Mouse (Mus musculus): Measurements from ENCODE around the gene Sgk2. TPM values are rescaled to one million over a fixed set of nuclear protein-coding genes. Genes with fewer than 3 reads are reported as not detected.

Sgk2 gene
- total and polyA plus RNA-seq, 3 experiments = not detected

DNA sequence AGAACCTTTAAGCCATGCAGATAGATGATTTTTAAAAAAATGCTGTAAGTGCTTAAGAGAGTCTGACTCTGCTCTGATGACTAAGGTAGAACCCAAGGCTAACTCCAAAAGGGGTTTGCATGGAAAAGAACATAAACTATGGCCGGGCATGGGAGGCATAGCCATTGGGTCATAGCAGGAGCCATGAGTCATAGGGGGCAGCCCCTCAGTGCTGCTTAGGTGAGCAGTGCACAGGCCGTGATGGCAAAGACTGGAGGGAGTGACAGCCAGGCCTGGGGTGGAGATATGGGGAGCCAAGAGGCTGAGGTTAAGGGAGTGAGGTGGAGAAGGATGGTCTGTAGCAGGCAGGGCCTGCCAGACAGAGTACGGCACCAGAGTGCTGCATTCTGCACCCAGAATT, 18.0 kb upstream of the Sgk2 start:
- no peak for ATAC-seq (ENCODE audit: extremely low read depth, insufficient number of reproducible peaks, low FRiP score, poor library complexity, severe bottlenecking)

GRCm38 (mm10) chr2:162970896-162971295, 16.2 kb upstream of the Sgk2 start:
- H3K27me3 ChIP-seq (ENCODE audit: insufficient read depth, low read length) = peaks cover 9% of the 10 kb centered on the region; the same call in 1 of the 2 replicates

More for the DNA sequence above, 18.0 kb upstream of the Sgk2 start:
- TF ChIP-seq CTCF (IDR thresholded peaks at IDR 0.05; ENCODE audit: low read depth, low read length) (no peak), TAL1 (conservative IDR thresholded peaks at IDR 0.05; ENCODE audit: low read depth, low read length) (no peak), GATA2 (IDR thresholded peaks at IDR 0.05; ENCODE audit: borderline replicate concordance, low read depth, low read length) (no peak), GATA1 (IDR thresholded peaks at IDR 0.05; ENCODE audit: borderline replicate concordance, low read length) (no peak), POLR2AphosphoS5 (IDR thresholded peaks at IDR 0.05; ENCODE audit: insufficient replicate concordance, low read depth, low read length) (no peak)
- H3K9me3 ChIP-seq (replicated peaks) = no peaks in the 10 kb centered on the region
- H3K4me1 ChIP-seq (ENCODE audit: insufficient read depth, low read depth, low read length) = no peaks in the 10 kb centered on the region; the same call in 1 of the 2 replicates
- no peak overlapping the region for H3K4me3 ChIP-seq (ENCODE audit: low read depth, low read length)
- peaks cover 12% of the 10 kb centered on the region; the same call in 1 of the 2 replicates for H3K27me3 ChIP-seq (ENCODE audit: insufficient read depth, low read length)
- H3K36me3 ChIP-seq (replicated peaks) = no peaks in the 10 kb centered on the region
- DNase-seq (ENCODE audit: low spot score) = no peak

GRCm38 (mm10) chr2:162972752-162973151, 14.4 kb upstream of the Sgk2 start:
- Histone ChIP-seq H3K9me3 (replicated peaks) (no peaks in the 10 kb centered on the region), H3K4me1 (ENCODE audit: insufficient read depth, low read depth, low read length) (no peaks in the 10 kb centered on the region; the same call in 1 of the 2 replicates), H3K27me3 (ENCODE audit: insufficient read depth, low read length) (peaks cover 9% of the 10 kb centered on the region; the same call in 1 of the 2 replicates), H3K36me3 (replicated peaks) (no peaks in the 10 kb centered on the region), H3K4me3 (ENCODE audit: low read depth, low read length) (no peak overlapping the region)
- ATAC-seq (ENCODE audit: extremely low read depth, insufficient number of reproducible peaks, low FRiP score, poor library complexity, severe bottlenecking) = no peak
- no peak for DNase-seq (ENCODE audit: low spot score)
- TF ChIP-seq TAL1 (conservative IDR thresholded peaks at IDR 0.05; ENCODE audit: low read depth, low read length) = no peak
- TF ChIP-seq POLR2AphosphoS5 (IDR thresholded peaks at IDR 0.05; ENCODE audit: insufficient replicate concordance, low read depth, low read length) = no peak
- no peak for TF ChIP-seq CTCF (IDR thresholded peaks at IDR 0.05; ENCODE audit: low read depth, low read length)
- TF ChIP-seq GATA2 (IDR thresholded peaks at IDR 0.05; ENCODE audit: borderline replicate concordance, low read depth, low read length) = no peak
- TF ChIP-seq GATA1 (IDR thresholded peaks at IDR 0.05; ENCODE audit: borderline replicate concordance, low read length) = no peak

More at GRCm38 (mm10) chr2:162970896-162971295, 16.2 kb upstream of the Sgk2 start:
- H3K36me3 ChIP-seq (replicated peaks) = no peaks in the 10 kb centered on the region
- no peak for ATAC-seq (ENCODE audit: extremely low read depth, insufficient number of reproducible peaks, low FRiP score, poor library complexity, severe bottlenecking)
- no peak for DNase-seq (ENCODE audit: low spot score)
- H3K4me1 ChIP-seq (ENCODE audit: insufficient read depth, low read depth, low read length) = no peaks in the 10 kb centered on the region; the same call in 1 of the 2 replicates
- no peak for TF ChIP-seq POLR2AphosphoS5 (IDR thresholded peaks at IDR 0.05; ENCODE audit: insufficient replicate concordance, low read depth, low read length)
- no peak for TF ChIP-seq TAL1 (conservative IDR thresholded peaks at IDR 0.05; ENCODE audit: low read depth, low read length)
- H3K9me3 ChIP-seq (replicated peaks) = no peaks in the 10 kb centered on the region
- H3K4me3 ChIP-seq (ENCODE audit: low read depth, low read length) = no peak overlapping the region

- Histone ChIP-seq H3K4me3 (ENCODE audit: low read depth, low read length) (no peak overlapping the region), H3K27me3 (ENCODE audit: insufficient read depth, low read length) (peaks cover 9% of the 10 kb centered on the region; the same call in 1 of the 2 replicates), H3K9me3 (replicated peaks) (no peaks in the 10 kb centered on the region), H3K4me1 (ENCODE audit: insufficient read depth, low read depth, low read length) (no peaks in the 10 kb centered on the region; the same call in 1 of the 2 replicates), H3K36me3 (replicated peaks) (no peaks in the 10 kb centered on the region)
- DNase-seq (ENCODE audit: low spot score) (no peak), ATAC-seq (ENCODE audit: extremely low read depth, insufficient number of reproducible peaks, low FRiP score, poor library complexity, severe bottlenecking) (no peak)
- TF ChIP-seq GATA2 (IDR thresholded peaks at IDR 0.05; ENCODE audit: borderline replicate concordance, low read depth, low read length) (no peak), POLR2AphosphoS5 (IDR thresholded peaks at IDR 0.05; ENCODE audit: insufficient replicate concordance, low read depth, low read length) (no peak), CTCF (IDR thresholded peaks at IDR 0.05; ENCODE audit: low read depth, low read length) (no peak), TAL1 (conservative IDR thresholded peaks at IDR 0.05; ENCODE audit: low read depth, low read length) (no peak), GATA1 (IDR thresholded peaks at IDR 0.05; ENCODE audit: borderline replicate concordance, low read length) (no peak)
These were observed 13.9 kb upstream of the Sgk2 start for GRCm38 (mm10) chr2:162973206-162973605.

DNA sequence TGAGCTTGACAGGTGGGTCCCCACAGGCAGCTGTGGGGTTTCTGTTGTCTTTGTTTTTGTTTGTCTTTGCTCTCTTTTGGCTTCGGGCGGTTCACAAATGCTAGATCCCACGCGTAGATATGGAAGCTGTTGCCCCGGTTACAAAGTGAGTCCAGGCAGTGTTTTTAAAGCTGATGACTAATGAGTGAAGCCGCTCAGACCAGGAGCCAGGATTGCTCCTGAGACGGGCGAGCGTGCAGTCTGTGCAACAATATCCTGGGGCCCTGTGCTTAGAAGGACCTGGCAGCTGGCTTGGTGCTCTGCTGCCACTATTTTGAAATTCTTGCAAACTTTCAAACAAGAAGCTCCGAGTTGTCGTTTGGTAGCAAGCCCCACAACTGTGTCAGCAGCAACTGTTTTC, 13.5 kb upstream of the Sgk2 start:
- ATAC-seq (ENCODE audit: extremely low read depth, insufficient number of reproducible peaks, low FRiP score, poor library complexity, severe bottlenecking) = no peak
- Histone ChIP-seq H3K36me3 (replicated peaks) (no peaks in the 10 kb centered on the region), H3K27me3 (ENCODE audit: insufficient read depth, low read length) (peaks cover 9% of the 10 kb centered on the region; the same call in 1 of the 2 replicates), H3K4me1 (ENCODE audit: insufficient read depth, low read depth, low read length) (no peaks in the 10 kb centered on the region), H3K4me3 (ENCODE audit: low read depth, low read length) (no peak overlapping the region), H3K9me3 (replicated peaks) (no peaks in the 10 kb centered on the region)
- no peak for TF ChIP-seq GATA1 (IDR thresholded peaks at IDR 0.05; ENCODE audit: borderline replicate concordance, low read length)
- TF ChIP-seq POLR2AphosphoS5 (IDR thresholded peaks at IDR 0.05; ENCODE audit: insufficient replicate concordance, low read depth, low read length) = no peak
- no peak for TF ChIP-seq GATA2 (IDR thresholded peaks at IDR 0.05; ENCODE audit: borderline replicate concordance, low read depth, low read length)
- no peak for TF ChIP-seq CTCF (IDR thresholded peaks at IDR 0.05; ENCODE audit: low read depth, low read length)
- DNase-seq (ENCODE audit: low spot score) = no peak

DNA sequence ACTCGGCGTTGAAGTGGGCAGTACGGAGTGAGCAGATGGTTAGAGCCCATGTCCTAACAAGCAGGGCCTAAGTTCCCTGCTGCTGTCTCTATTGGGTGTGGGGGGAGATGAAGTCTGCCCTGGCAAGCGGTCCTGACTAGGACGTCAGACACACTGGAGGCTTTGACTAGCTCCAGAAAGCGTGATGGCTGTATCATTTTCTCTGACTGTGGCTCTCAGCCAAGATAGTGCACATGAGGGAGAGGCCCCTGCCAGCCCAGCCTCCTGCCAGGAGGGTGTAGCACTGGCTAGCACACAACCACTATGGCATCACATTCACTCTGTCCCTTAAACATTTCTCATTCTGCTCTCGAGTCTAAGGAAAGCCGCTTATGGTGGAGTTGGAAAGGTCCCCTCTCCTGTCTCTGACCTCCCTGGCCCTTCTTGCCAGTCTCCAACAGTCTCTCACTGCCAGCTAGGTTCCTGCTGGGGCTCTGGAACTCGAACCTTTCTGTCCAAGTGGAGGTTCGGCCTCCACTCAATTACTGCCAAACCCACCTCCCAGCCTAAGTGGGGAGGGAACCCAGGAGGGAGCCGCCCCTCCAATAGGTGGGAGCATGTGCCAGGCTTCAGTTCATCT, 11.9 kb upstream of the Sgk2 start:
- no peaks in the 10 kb centered on the region for H3K4me1 ChIP-seq (ENCODE audit: insufficient read depth, low read depth, low read length)
- TF ChIP-seq POLR2AphosphoS5 (IDR thresholded peaks at IDR 0.05; ENCODE audit: insufficient replicate concordance, low read depth, low read length) = no peak
- TF ChIP-seq CTCF (IDR thresholded peaks at IDR 0.05; ENCODE audit: low read depth, low read length) = no peak
- no peak for TF ChIP-seq TAL1 (conservative IDR thresholded peaks at IDR 0.05; ENCODE audit: low read depth, low read length)
- ATAC-seq (ENCODE audit: extremely low read depth, insufficient number of reproducible peaks, low FRiP score, poor library complexity, severe bottlenecking) (no peak; the same call in 1 of the 2 replicates), DNase-seq (ENCODE audit: low spot score) (no peak)
- no peak overlapping the region for H3K4me3 ChIP-seq (ENCODE audit: low read depth, low read length)
- H3K27me3 ChIP-seq (ENCODE audit: insufficient read depth, low read length) = no peaks in the 10 kb centered on the region; the same call in 1 of the 2 replicates
- no peaks in the 10 kb centered on the region for H3K9me3 ChIP-seq (replicated peaks)
- H3K36me3 ChIP-seq (replicated peaks) = no peaks in the 10 kb centered on the region
